Mouse (Mus musculus): ENCODE data around the gene Cyp51.
"Not testable (repeated sequence)": the region's sequence is repeated elsewhere in the genome, so short reads cannot be mapped to it uniquely, and the experiment has no call there.

The Cyp51 gene

DNA sequence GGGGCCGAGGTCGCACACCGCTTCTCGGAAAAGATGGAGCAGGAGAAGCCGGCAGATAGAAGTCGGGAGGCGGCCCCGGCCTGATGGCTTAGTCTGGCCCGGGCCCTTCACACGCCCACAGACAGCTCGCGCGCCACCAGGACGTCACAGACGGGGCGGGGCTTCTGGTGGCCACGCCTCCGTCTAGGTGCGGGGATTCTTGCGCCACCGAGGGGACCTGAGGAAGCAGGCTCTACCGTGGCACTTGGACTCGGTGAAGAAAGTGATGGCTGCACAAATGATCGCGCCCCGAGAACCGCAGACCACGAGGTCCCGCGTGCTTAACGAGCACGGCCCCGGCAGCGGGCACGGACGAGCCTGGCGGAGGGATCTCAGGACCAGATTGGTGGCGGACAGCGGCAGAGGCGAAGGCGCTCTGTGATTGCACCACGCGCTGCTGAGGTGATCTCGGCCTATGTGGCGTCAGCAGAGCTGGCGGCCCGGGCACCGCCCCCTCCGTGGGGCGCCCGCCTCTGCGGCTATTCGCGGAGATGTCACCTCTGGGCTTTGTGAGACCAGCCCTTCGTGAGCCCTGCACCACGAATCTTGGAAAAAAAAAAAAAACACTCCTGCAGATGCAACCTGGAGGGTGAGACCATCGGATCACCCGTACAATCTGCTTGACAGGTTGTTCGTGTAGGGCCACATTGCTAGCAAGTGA is at the start of gene Cyp51:
TSS of gene Cyp51 (minus strand) at position 406 of the 700 bp plus-strand sequence.
- peak; percentile 84 to 92 for DNase-seq (ENCODE audit: low spot score in 2 of 2)

GRCm38 (mm10) chr5:4112570-4113098 is 8.1 kb upstream of the Cyp51 start:
- no peak for DNase-seq (ENCODE audit: low spot score in 2 of 2)

- not testable (repeated sequence) for DNase-seq (ENCODE audit: low spot score in 2 of 2)
Observed at GRCm38 (mm10) chr5:4107056-4107455, 2.5 kb upstream of the Cyp51 start.

DNA sequence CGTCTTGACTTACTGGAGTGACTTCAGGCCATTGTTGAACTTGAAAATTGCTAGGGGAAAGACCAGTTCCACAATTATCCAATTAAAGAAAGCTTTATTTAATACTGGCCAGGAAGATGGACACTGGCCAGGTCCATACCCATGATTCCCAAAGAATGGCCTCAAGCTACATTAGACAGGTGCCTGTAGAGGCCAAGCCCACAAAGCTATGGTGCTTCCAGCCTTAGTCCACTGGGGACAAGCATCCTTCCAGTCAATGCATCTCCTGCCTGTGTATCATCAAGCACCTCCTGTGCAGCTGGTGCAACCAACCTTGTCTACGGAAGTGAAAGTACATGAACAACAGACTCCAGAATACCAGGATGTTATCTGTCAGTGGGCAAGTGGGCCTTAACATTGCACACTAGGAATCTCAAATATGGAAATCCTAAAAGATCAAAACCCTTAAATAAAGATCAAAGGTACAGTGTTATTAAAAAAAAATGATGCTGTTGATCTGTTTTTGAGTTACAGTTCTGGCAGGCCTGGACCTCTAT is 1.2 kb upstream of the Cyp51 start:
- DNase-seq (ENCODE audit: low spot score in 2 of 2) = no peak

DNA sequence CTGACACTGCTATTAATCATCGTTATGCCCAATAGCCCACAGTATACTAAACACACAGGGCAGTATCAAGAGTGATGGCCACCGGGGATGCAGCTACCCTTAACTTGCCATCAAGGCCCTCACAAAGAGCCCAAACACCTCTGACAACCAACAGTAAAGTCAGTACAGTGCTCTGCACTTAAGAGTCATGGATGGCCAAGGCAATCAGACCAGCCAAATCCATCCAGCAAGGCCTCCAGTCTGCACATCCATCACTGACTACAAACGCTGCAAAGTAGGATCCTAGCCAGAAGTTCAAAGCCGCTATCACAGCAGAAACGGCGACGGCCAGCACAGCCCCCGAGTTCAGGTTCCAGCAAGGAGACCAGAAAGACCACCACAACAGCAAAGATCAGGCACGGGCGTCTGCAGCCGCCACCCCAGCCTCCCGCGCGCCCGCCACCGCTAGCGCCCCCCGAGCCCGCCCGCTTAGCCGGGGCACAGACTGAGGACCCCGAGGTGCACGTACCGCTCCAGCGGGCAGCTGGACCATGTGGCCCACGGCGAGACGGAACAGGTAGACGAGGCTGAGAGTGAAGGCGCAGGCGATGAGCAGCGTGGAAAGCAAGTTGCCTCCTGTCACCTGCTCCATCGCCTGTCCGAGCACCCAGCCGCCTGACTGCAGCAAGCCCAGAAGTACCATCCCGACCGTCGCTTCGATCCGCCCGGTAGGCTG is 763 bp downstream of the Cyp51 start:
- no peak for DNase-seq (ENCODE audit: low spot score in 2 of 2)

- DNase-seq (ENCODE audit: low spot score in 2 of 2) = no peak
Observed at GRCm38 (mm10) chr5:4101770-4102169, 2.8 kb downstream of the Cyp51 start.

- DNase-seq (ENCODE audit: low spot score in 2 of 2) = no peak
Observed at GRCm38 (mm10) chr5:4101031-4101430, 3.5 kb downstream of the Cyp51 start.

DNA sequence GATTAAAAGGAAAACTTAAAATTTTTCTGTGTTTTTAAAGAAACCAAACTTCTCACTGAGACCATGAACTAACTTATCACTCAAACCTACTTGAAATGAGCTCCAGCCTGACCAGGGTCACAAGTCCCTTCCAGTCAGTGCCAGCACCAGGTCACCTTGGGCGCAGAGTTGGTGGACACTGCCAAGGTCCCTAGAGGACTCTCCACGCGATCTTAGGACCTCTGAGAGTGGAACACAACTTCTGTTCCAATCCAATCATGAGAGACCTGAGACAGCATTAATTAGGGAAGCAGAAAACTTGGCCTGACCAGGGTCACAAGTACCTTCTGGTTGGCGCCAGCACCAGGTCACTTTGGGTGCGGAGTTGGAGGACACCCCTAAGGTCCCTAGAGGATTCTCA is 10.1 kb downstream of the Cyp51 start:
- DNase-seq (ENCODE audit: low spot score in 2 of 2) = no peak

DNA sequence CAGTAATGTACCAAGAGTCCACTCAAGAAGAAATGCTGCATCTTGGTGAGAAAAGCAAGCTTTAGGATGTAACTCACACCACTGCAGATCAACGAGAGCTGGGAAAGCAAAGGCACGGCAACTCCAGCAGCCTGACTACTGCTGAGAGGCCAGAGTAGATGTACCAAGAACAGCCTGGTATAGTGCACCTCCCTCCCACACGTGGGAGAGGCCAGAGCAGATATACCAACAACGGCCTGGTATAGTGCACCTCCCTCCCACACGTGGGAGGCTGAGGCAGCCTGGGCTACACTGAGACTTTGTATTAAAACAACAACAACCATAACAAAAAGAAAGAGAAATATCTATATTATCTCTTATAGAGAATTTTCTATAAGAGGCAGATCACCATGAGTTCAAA is 16.4 kb downstream of the Cyp51 start:
- no peak for DNase-seq (ENCODE audit: low spot score in 2 of 2)

GRCm38 (mm10) chr5:4086309-4086708 is 18.2 kb downstream of the Cyp51 start:
- DNase-seq (ENCODE audit: low spot score in 2 of 2) = no peak

GRCm38 (mm10) chr5:4084948-4085347 is 19.6 kb downstream of the Cyp51 start:
- no peak for DNase-seq (ENCODE audit: low spot score in 2 of 2)

DNA sequence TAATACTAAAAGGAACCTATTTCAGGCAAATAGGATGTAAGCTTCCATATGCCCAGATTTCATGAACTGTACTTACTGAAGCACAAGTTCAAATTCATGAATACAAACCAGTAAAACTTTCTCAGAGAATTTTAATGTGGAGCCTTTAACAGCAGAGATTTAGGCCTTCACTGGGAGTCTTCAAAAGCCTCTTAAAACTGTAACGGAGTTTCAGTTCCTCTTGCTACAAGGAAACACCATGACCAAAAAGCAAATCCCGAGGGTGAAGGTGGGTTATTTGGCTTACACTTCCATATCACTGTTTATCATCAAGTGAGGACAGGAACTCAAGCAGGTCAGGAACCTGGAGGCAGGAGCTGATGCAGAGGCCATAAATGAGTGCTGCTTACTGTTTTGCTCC is 23.0 kb downstream of the Cyp51 start:
- no peak for DNase-seq (ENCODE audit: low spot score in 2 of 2)

GRCm38 (mm10) chr5:4080861-4081260 is 23.7 kb downstream of the Cyp51 start:
- no peak for DNase-seq (ENCODE audit: low spot score in 2 of 2)

GRCm38 (mm10) chr5:4079086-4079485 is 25.5 kb downstream of the Cyp51 start:
- DNase-seq (ENCODE audit: low spot score in 2 of 2) = no peak

DNA sequence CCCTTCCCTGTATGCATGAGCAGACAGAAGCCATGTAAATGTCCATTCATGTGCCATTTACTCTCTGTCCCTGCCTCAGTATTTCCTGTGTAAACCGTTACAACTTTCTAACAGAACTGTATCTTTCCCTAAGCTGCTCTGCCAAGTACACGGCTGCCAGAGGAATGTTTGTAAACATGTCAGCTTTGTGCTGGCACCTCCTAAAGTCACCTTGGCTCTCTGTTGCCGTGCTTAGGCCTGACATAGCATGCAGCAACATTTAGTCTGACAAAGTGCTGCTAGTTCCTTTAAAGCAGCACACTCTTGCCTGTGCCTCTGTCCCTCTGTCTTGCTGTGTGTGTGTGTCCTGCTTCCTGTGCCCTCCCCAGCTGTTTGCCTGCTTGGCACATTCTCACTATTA is 37.3 kb downstream of the Cyp51 start:
- no peak for DNase-seq (ENCODE audit: low spot score in 2 of 2)

- no peak for DNase-seq (ENCODE audit: low spot score in 2 of 2)
Observed at GRCm38 (mm10) chr5:4066476-4067115, 38.0 kb downstream of the Cyp51 start.

- no peak for DNase-seq (ENCODE audit: low spot score in 2 of 2)
Observed at GRCm38 (mm10) chr5:4060313-4060712, 44.2 kb downstream of the Cyp51 start.

DNA sequence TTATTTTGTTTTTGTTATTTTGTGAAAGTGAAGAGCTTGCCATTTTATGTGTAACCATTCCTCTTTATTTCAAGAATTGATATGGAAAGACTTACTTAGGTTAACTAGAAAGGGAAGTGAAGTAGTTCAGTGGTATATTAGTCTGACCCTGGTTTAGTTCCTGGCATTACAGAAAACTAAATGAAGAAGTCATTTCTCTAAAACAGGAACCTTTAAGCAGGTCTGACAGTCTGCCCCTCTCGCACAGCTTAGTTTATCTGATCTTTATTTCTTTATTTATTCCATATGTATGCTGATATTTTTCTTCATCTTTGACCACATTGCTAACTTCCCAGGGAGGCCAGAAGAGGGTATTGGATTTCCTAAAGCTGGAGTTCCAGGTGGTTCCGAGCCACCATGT is 63.6 kb downstream of the Cyp51 start:
- no peak for DNase-seq (ENCODE audit: low spot score in 2 of 2)

GRCm38 (mm10) chr5:4040372-4040771 is 64.2 kb downstream of the Cyp51 start:
- no peak for DNase-seq (ENCODE audit: low spot score in 2 of 2)

DNA sequence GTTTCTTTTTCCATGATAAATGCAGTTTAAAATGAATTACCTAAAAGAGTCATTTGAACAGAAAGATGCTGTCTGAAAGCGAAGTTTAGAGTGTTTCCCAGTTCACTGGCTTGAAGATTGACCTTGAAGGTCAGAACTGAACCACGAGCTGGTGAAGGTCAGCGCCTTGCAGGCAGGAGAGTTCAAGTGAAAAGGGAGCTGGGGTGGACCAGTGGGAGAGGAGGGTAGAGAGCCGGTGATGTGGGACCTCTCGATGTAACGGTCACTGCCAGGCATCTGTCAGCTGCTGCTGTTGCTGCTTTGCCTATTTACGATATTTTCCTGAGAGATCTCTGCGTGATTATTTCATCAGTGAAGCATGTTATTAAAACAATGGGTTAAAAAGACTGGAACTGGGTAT is 65.2 kb downstream of the Cyp51 start:
- no peak for DNase-seq (ENCODE audit: low spot score in 2 of 2)

GRCm38 (mm10) chr5:4036686-4037085 is 67.9 kb downstream of the Cyp51 start:
- DNase-seq (ENCODE audit: low spot score in 2 of 2) = no peak

DNA sequence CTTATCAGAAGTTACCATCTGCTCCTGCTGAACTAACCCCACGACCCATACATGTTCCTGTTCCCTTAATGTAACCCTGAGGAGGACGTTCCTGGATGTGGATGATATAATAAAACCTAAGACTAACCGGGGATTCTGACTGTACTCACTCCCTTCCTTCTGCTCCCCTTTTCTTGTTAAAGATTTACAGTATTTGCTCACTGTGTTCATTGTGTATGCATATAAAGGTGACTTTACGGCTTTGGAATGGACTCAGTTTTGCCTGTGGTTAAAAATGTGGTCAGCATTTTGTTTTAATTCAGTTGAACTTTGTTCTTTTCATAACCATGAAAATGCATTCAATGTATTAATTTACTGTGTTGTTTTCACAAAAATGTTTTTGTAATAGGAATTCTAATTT is 72.7 kb downstream of the Cyp51 start:
- DNase-seq (ENCODE audit: low spot score in 2 of 2) = no peak

Measured in cerebellum, postnatal 4 days (tissue).